Comparison of ENCODE assay signal across 17 mouse cellular contexts in genomic region chr11:47050390-47050789, GRCm38 (mm10).
DNase-seq lines count a peak whose midpoint lies in the region; ATAC-seq and TF ChIP-seq lines count a peak whose summit lies in the region.
"Had no signal": no experiment of that assay in that cellular context is flagged by ENCODE, and none has a peak within 500 bp of the region (broad histone marks: within the 10 kb centered on the region; RNA-seq: fewer than 3 reads in every experiment).

No protein-coding gene starts in this region.

- no peak overlapping the region for H3K4me3 ChIP-seq in forebrain, postnatal 0 days (ENCODE audit: low read depth, low read length)
- H3K4me3 ChIP-seq in forebrain, embryonic 15.5 days: no peak overlapping the region
- no peak overlapping the region for H3K4me3 ChIP-seq in lung, embryonic 14.5 days (ENCODE audit: low read depth, low read length)
- H3K4me3 ChIP-seq in neural tube, embryonic 15.5 days (replicated peaks): no peak overlapping the region
- H3K4me3 ChIP-seq: embryonic facial prominence, embryonic 13.5 days; heart, embryonic 13.5 days had no signal

- no peaks in the 10 kb centered on the region for H3K4me1 ChIP-seq in forebrain, postnatal 0 days (ENCODE audit: insufficient read depth)
- H3K4me1 ChIP-seq in forebrain, embryonic 15.5 days: no peaks in the 10 kb centered on the region
- H3K4me1 ChIP-seq in lung, embryonic 14.5 days (ENCODE audit: insufficient read depth): no peaks in the 10 kb centered on the region
- H3K4me1 ChIP-seq in neural tube, embryonic 15.5 days: no peaks in the 10 kb centered on the region; the same call in 1 of the 2 replicates
- H3K4me1 ChIP-seq: embryonic facial prominence, embryonic 13.5 days had no signal

- no peak overlapping the region for H3K9ac ChIP-seq in forebrain, postnatal 0 days
- H3K9ac ChIP-seq in forebrain, embryonic 15.5 days (replicated peaks): no peak overlapping the region
- H3K9ac ChIP-seq in lung, embryonic 14.5 days: no peak overlapping the region
- no peak overlapping the region for H3K9ac ChIP-seq in neural tube, embryonic 15.5 days (replicated peaks)
- H3K9ac ChIP-seq: embryonic facial prominence, embryonic 13.5 days; heart, embryonic 13.5 days had no signal

- no peak overlapping the region for H3K4me2 ChIP-seq in forebrain, postnatal 0 days (ENCODE audit: low read depth)
- H3K4me2 ChIP-seq in forebrain, embryonic 15.5 days (replicated peaks): no peak overlapping the region
- no peak overlapping the region for H3K4me2 ChIP-seq in lung, embryonic 14.5 days
- no peak overlapping the region for H3K4me2 ChIP-seq in neural tube, embryonic 15.5 days
- H3K4me2 ChIP-seq: embryonic facial prominence, embryonic 13.5 days; heart, embryonic 13.5 days had no signal

- H3K27ac ChIP-seq in forebrain, postnatal 0 days (ENCODE audit: low read depth, low read length): no peak overlapping the region
- H3K27ac ChIP-seq in forebrain, embryonic 15.5 days (replicated peaks): no peak overlapping the region
- no peak overlapping the region for H3K27ac ChIP-seq in lung, embryonic 14.5 days (ENCODE audit: low read depth)
- no peak overlapping the region for H3K27ac ChIP-seq in neural tube, embryonic 15.5 days (replicated peaks)
- H3K27ac ChIP-seq: embryonic facial prominence, embryonic 13.5 days; heart, embryonic 13.5 days had no signal

- peak; percentile 33 for DNase-seq in forebrain, postnatal 0 days
- peak; percentile 28 for DNase-seq in lung, embryonic 14.5 days
- no peak for DNase-seq in lung, postnatal 36 days
- peak; percentile 1 for DNase-seq in R1 (ENCODE audit: low read depth, low spot score)
- DNase-seq: adrenal gland, postnatal 10 days; cerebellum, adult 18-20 months; cerebellum, adult 9-11 months; cerebellum, postnatal 36 days; gastrocnemius, postnatal 36 days; heart, adult 11 months; heart, postnatal 36 days had no signal

- no peaks in the 10 kb centered on the region for H3K36me3 ChIP-seq in forebrain, postnatal 0 days (ENCODE audit: insufficient read depth)
- no peaks in the 10 kb centered on the region for H3K36me3 ChIP-seq in forebrain, embryonic 15.5 days
- no peaks in the 10 kb centered on the region for H3K36me3 ChIP-seq in lung, embryonic 14.5 days (ENCODE audit: insufficient read depth)
- no peaks in the 10 kb centered on the region for H3K36me3 ChIP-seq in neural tube, embryonic 15.5 days
- H3K36me3 ChIP-seq: embryonic facial prominence, embryonic 13.5 days; heart, embryonic 13.5 days had no signal

- H3K27me3 ChIP-seq in forebrain, postnatal 0 days (ENCODE audit: insufficient read depth, low read length): no peaks in the 10 kb centered on the region
- H3K27me3 ChIP-seq in forebrain, embryonic 15.5 days: no peaks in the 10 kb centered on the region
- no peaks in the 10 kb centered on the region for H3K27me3 ChIP-seq in lung, embryonic 14.5 days (ENCODE audit: insufficient read depth, low read length)
- H3K27me3 ChIP-seq in neural tube, embryonic 15.5 days (replicated peaks): no peaks in the 10 kb centered on the region
- H3K27me3 ChIP-seq: embryonic facial prominence, embryonic 13.5 days; heart, embryonic 13.5 days had no signal

- 54% methylated on average over 2 of the region's 2 CpGs for WGBS in forebrain, postnatal 0 days
- WGBS in forebrain, embryonic 15.5 days: 57% methylated on average over 2 of the region's 2 CpGs
- 47% methylated on average over 2 of the region's 2 CpGs for WGBS in lung, embryonic 14.5 days
- 44% methylated on average over 2 of the region's 2 CpGs for WGBS in neural tube, embryonic 15.5 days

- H3K9me3 ChIP-seq in forebrain, postnatal 0 days (ENCODE audit: low read length): no peaks in the 10 kb centered on the region
- H3K9me3 ChIP-seq in forebrain, embryonic 15.5 days: no peaks in the 10 kb centered on the region
- no peaks in the 10 kb centered on the region for H3K9me3 ChIP-seq in lung, embryonic 14.5 days (ENCODE audit: low read depth, low read length)
- no peaks in the 10 kb centered on the region for H3K9me3 ChIP-seq in neural tube, embryonic 15.5 days (replicated peaks)
- H3K9me3 ChIP-seq: embryonic facial prominence, embryonic 13.5 days; heart, embryonic 13.5 days had no signal

- peak; percentile 68 for ATAC-seq in forebrain, postnatal 0 days
- ATAC-seq in forebrain, embryonic 15.5 days (replicated peaks): no peak
- no peak for ATAC-seq in lung, embryonic 14.5 days (ENCODE audit: insufficient read depth)
- ATAC-seq in neural tube, embryonic 15.5 days (ENCODE audit: low FRiP score): 0 out of 2 replicates have a peak, but pooled peaks have one; percentile 55
- ATAC-seq in erythroblast, adult 5-6 weeks (replicated peaks; ENCODE audit: low FRiP score, poor library complexity, severe bottlenecking): no peak
- ATAC-seq: hindbrain, embryonic 16.5 days had no signal

- no peak for TF ChIP-seq CTCF in forebrain, postnatal 0 days (IDR thresholded peaks at IDR 0.05; ENCODE audit: low read depth)
- TF ChIP-seq CTCF in lung, embryonic 14.5 days (IDR thresholded peaks at IDR 0.05; ENCODE audit: low read depth): no peak

Comparison
In these comparisons a context has a peak if more than half of its experiments do, and no peak if none do; other contexts are left out.
1. ATAC-seq: peak in forebrain, postnatal 0 days (single experiment) and neural tube, embryonic 15.5 days (single experiment); none in forebrain, embryonic 15.5 days (single experiment), lung, embryonic 14.5 days (single experiment) and erythroblast, adult 5-6 weeks (single experiment).